Mouse (Mus musculus) frontal cortex, adult 2 months (tissue): ENCODE measurements around the gene Map4k2. TPM values are rescaled to one million over a fixed set of nuclear protein-coding genes. Genes with fewer than 3 reads are reported as not detected.

Experiments used
- DNase-seq, 2 experiments: peaks; one replicate each; pipeline ENCODE4 v3.0.0; 2022; ENCODE audit warnings: low spot score in 1 of 2; ENCODE audit errors: extremely low spot score in 1 of 2
- polyA plus RNA-seq: library from polyadenylated mRNA; depleted of rRNA; stranded (reverse); fragments of >200 nt; gene quantifications from 2 replicates; pipeline ENCODE4 v1.2.3, GENCODE M21; 2012

Gene Map4k2
- polyA plus RNA-seq, 1 experiment, result 205 TPM

- no peak for DNase-seq
Measured at GRCm38 (mm10) chr19:6375423-6376254, 34.7 kb downstream of the Map4k2 start.

GRCm38 (mm10) chr19:6376255-6376564, 35.3 kb downstream of the Map4k2 start:
- DNase-seq, result peak in 1 of 2 experiments; percentile 58

- DNase-seq, result no peak
Measured at GRCm38 (mm10) chr19:6376643-6377042, 35.7 kb downstream of the Map4k2 start.

- no peak for DNase-seq
Measured at GRCm38 (mm10) chr19:6377327-6378040, 36.5 kb downstream of the Map4k2 start.

- no peak for DNase-seq
Measured at GRCm38 (mm10) chr19:6380411-6381166, 39.7 kb downstream of the Map4k2 start.

GRCm38 (mm10) chr19:6381238-6381637, 40.3 kb downstream of the Map4k2 start:
- no peak for DNase-seq

GRCm38 (mm10) chr19:6382323-6382924, 41.5 kb downstream of the Map4k2 start:
- DNase-seq, result no peak

- DNase-seq, result no peak
Measured at GRCm38 (mm10) chr19:6383470-6383869, 42.5 kb downstream of the Map4k2 start.

GRCm38 (mm10) chr19:6384128-6384527, 43.2 kb downstream of the Map4k2 start, which contains the start of gene Pygm:
TSS of gene Pygm (plus strand) at chr19:6384399.
- peak in 1 of 2 experiments; percentile 65 for DNase-seq

- no peak for DNase-seq
Measured at GRCm38 (mm10) chr19:6384954-6385353, 44.0 kb downstream of the Map4k2 start.

GRCm38 (mm10) chr19:6385419-6385818, 44.5 kb downstream of the Map4k2 start:
- DNase-seq, result no peak

GRCm38 (mm10) chr19:6385821-6386220, 44.9 kb downstream of the Map4k2 start:
- DNase-seq, result no peak

- no peak for DNase-seq
Measured at GRCm38 (mm10) chr19:6386234-6386633, 45.3 kb downstream of the Map4k2 start.

GRCm38 (mm10) chr19:6388006-6388405, 47.1 kb downstream of the Map4k2 start:
- no peak for DNase-seq

GRCm38 (mm10) chr19:6389803-6390202, 48.9 kb downstream of the Map4k2 start:
- no peak for DNase-seq

GRCm38 (mm10) chr19:6390251-6390650, 49.3 kb downstream of the Map4k2 start:
- no peak for DNase-seq

GRCm38 (mm10) chr19:6392743-6393393, 51.9 kb downstream of the Map4k2 start:
- no peak for DNase-seq

GRCm38 (mm10) chr19:6393637-6394036, 52.7 kb downstream of the Map4k2 start:
- no peak for DNase-seq

GRCm38 (mm10) chr19:6396237-6396636, 55.3 kb downstream of the Map4k2 start:
- no peak for DNase-seq

GRCm38 (mm10) chr19:6397582-6398249, 56.8 kb downstream of the Map4k2 start:
- no peak for DNase-seq
